Mouse (Mus musculus): ENCODE results near the gene Kdr. TPM values are rescaled to one million over a fixed set of nuclear protein-coding genes. Genes with fewer than 3 reads are reported as not detected.

Kdr gene
- polyA plus RNA-seq, 1 experiment, result 32.3 TPM

DNA sequence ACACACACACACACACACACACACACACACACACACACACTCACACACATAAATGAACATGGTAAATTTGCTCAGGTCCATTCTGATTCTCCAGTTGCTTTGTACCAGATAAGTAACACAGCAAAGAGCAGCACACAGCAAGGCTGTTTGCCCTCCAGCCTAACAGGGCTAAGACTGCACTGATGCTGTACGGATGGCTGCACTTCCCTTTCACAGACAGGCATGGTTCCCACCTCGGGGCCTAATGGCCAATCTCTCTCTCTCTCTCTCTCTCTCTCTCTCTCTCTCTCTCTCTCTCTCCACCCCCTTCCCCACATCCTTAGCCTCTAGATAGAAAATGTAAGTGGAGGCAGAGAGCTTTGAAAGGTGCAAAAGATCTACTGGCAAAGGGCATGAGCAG, 27.4 kb downstream of the Kdr start:
- no peak overlapping the region for H3K27ac ChIP-seq (ENCODE audit: insufficient read depth, low read depth, low read length)
- 38% methylated on average over 2 of the region's 2 CpGs for WGBS
- no peaks in the 10 kb centered on the region for H3K27me3 ChIP-seq (replicated peaks; ENCODE audit: control insufficient read depth, insufficient read depth, low read length)
- no peak for DNase-seq
- H3K4me3 ChIP-seq (ENCODE audit: insufficient read depth, low read depth, low read length), result no peak overlapping the region
- no peaks in the 10 kb centered on the region for H3K4me1 ChIP-seq (ENCODE audit: control insufficient read depth, insufficient read depth, low read length)
- TF ChIP-seq POLR2A (IDR thresholded peaks at IDR 0.05; ENCODE audit: low read depth, low read length) (no peak), CTCF (conservative IDR thresholded peaks at IDR 0.05; ENCODE audit: insufficient read depth, insufficient read length, low read depth, low read length) (no peak)
- H3K36me3 ChIP-seq (ENCODE audit: control insufficient read depth, insufficient read depth, low read length), result no peaks in the 10 kb centered on the region; the same call in none of the 2 replicates

DNA sequence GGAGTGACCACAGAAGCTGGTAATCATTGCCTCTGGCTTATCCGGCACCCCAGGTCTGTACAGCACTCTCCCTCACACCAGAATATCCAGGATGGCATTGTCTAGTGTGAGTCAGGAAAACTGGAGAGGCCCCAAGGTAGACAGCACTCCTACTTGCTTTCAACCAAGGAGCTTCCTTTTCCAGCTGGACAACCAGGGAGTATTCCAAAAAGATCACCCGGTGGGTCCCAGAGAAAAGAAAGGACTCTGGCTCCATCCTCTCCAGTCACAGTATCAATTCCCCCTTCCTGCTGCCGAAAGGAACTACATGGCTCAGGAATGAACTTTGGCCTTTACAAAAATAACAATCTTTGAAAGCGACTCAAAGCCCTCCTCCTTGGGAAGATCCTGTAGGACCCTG, 32.9 kb downstream of the Kdr start:
- Histone ChIP-seq H3K4me3 (ENCODE audit: insufficient read depth, low read depth, low read length) (no peak overlapping the region), H3K4me1 (ENCODE audit: control insufficient read depth, insufficient read depth, low read length) (no peaks in the 10 kb centered on the region), H3K36me3 (ENCODE audit: control insufficient read depth, insufficient read depth, low read length) (no peaks in the 10 kb centered on the region; the same call in none of the 2 replicates), H3K27me3 (replicated peaks; ENCODE audit: control insufficient read depth, insufficient read depth, low read length) (no peaks in the 10 kb centered on the region), H3K27ac (ENCODE audit: insufficient read depth, low read depth, low read length) (peak overlapping the region; percentile 51; the same call in 1 of the 2 replicates)
- TF ChIP-seq CTCF (conservative IDR thresholded peaks at IDR 0.05; ENCODE audit: insufficient read depth, insufficient read length, low read depth, low read length) (no peak), POLR2A (IDR thresholded peaks at IDR 0.05; ENCODE audit: low read depth, low read length) (no peak)
- 35% methylated on average over 4 of the region's 4 CpGs for WGBS
- DNase-seq, result peak; percentile 50

DNA sequence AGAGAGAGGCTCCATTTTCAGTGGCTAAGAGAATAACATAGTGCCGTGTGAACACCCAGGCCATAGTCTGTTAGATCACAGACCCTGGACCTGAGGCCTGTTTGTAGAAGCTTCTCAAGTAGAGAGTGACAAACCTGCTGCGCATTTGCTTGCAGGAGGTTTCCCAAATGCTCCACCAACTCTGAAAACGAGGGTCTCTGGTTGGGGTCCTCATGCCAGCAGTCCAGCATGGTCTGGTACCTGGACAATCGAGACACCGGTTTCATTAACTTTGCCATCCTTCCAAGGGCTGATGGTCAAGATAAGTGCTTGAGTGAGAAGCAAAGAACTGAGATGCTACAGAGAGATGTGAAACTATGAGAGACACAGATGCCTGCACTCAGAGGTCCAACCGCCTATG, 35.0 kb downstream of the Kdr start:
- TF ChIP-seq POLR2A (IDR thresholded peaks at IDR 0.05; ENCODE audit: low read depth, low read length) (no peak), CTCF (conservative IDR thresholded peaks at IDR 0.05; ENCODE audit: insufficient read depth, insufficient read length, low read depth, low read length) (no peak)
- no peak overlapping the region for H3K27ac ChIP-seq (ENCODE audit: insufficient read depth, low read depth, low read length)
- DNase-seq, result no peak
- no peaks in the 10 kb centered on the region; the same call in 1 of the 2 replicates for H3K36me3 ChIP-seq (ENCODE audit: control insufficient read depth, insufficient read depth, low read length)
- no peaks in the 10 kb centered on the region for H3K4me1 ChIP-seq (ENCODE audit: control insufficient read depth, insufficient read depth, low read length)
- H3K4me3 ChIP-seq (ENCODE audit: insufficient read depth, low read depth, low read length), result no peak overlapping the region
- no peaks in the 10 kb centered on the region for H3K27me3 ChIP-seq (replicated peaks; ENCODE audit: control insufficient read depth, insufficient read depth, low read length)
- 94% methylated on average over 6 of the region's 6 CpGs for WGBS

DNA sequence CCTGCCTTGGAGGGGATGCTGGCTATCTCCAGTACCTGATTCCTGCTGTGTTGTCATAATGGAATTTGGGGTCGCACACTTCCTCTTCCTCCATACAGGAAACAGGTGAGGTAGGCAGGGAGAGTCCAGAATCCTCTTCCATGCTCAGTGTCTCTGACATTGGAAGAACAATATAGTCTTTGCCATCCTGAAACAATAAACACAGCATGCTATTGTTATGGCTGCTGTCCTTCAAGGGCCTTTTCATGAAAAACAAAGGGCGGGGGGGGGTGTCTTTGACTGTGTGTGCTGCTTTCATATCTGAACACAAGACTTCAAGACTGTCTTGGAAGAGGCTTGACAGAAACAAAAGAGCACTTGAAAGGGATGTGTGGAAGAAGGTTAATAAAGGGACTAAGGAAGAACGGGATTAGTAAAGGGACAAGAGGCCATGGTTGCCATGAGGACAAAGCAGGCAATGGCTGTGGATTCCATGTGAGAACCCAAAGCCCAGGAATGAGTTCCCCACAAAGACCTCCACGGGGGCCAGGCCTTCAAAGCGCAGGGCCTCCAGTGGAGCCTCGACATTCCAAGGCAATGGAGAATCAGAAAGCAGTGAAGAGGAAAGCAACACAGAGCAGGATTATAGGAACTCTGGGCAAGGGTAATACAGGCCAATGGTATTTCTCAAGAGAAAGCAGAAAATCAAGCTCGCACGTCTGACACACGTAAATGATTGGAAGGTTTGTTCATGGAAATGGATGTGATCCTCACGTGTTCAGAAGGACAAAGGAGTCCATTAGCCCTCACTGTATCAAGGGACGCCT, 36.3 kb downstream of the Kdr start:
- Histone ChIP-seq H3K4me3 (ENCODE audit: insufficient read depth, low read depth, low read length) (no peak overlapping the region), H3K27ac (ENCODE audit: insufficient read depth, low read depth, low read length) (no peak overlapping the region), H3K27me3 (replicated peaks; ENCODE audit: control insufficient read depth, insufficient read depth, low read length) (no peaks in the 10 kb centered on the region), H3K36me3 (ENCODE audit: control insufficient read depth, insufficient read depth, low read length) (no peaks in the 10 kb centered on the region; the same call in 1 of the 2 replicates), H3K4me1 (ENCODE audit: control insufficient read depth, insufficient read depth, low read length) (no peaks in the 10 kb centered on the region)
- DNase-seq, result no peak
- TF ChIP-seq CTCF (conservative IDR thresholded peaks at IDR 0.05; ENCODE audit: insufficient read depth, insufficient read length, low read depth, low read length), result no peak
- TF ChIP-seq POLR2A (IDR thresholded peaks at IDR 0.05; ENCODE audit: low read depth, low read length), result no peak
- 82% methylated on average over 11 of the region's 11 CpGs for WGBS

DNA sequence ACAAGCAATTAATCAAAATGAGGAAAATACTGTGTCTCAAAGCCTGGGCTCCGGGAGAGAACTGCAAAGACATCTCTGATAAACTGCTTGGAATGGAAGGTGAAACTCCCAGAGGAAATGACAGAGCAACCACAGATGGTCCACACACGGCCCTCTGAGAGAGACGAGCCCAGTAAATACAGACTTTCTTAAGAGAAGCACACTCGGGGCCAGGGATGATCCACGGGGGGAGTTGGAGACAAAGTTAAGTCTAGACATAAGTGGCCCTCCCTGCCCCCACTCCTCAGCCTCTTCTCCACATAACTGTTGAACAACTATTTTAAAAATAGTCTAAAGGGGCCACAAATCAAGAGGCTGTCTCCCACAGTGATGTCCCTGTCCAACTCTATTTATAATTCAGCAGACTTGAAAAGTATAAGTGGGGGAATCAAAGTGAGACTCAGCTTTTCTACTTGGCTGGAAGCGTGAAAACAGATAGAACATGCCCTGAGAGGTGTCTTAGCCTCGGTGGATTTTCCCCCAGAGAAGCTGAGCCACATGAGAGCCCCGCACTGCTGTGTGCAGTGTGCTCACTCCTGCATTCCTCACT, 39.0 kb downstream of the Kdr start:
- Histone ChIP-seq H3K27me3 (replicated peaks; ENCODE audit: control insufficient read depth, insufficient read depth, low read length) (no peaks in the 10 kb centered on the region), H3K4me1 (ENCODE audit: control insufficient read depth, insufficient read depth, low read length) (no peaks in the 10 kb centered on the region), H3K4me3 (ENCODE audit: insufficient read depth, low read depth, low read length) (no peak overlapping the region), H3K36me3 (ENCODE audit: control insufficient read depth, insufficient read depth, low read length) (no peaks in the 10 kb centered on the region; the same call in 1 of the 2 replicates), H3K27ac (ENCODE audit: insufficient read depth, low read depth, low read length) (peak overlapping the region; percentile 37; the same call in 1 of the 2 replicates)
- DNase-seq, result peak; percentile 35
- 22% methylated on average over 8 of the region's 8 CpGs for WGBS
- no peak for TF ChIP-seq CTCF (conservative IDR thresholded peaks at IDR 0.05; ENCODE audit: insufficient read depth, insufficient read length, low read depth, low read length)
- TF ChIP-seq POLR2A (IDR thresholded peaks at IDR 0.05; ENCODE audit: low read depth, low read length), result no peak

DNA sequence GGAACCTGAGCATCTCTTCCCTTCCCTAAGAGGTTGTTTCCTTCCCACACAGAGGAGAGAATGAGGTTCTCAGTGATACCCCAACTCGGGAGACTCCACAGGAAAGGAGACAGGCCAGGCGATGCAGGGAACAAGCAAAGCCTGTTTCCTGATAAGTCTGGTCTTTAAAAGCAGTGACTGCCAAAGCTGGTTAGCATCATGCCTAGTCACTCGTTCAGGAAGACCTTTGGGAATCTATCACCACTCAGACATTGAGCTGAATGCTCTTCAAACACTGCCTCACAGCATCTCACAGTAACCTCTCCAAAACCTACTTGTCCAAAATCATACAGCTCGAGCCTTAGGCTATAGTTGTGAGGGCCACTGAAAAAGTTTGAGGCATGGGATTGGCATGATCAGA, 40.2 kb downstream of the Kdr start:
- no peak for DNase-seq
- WGBS, result 71% methylated on average over 4 of the region's 4 CpGs
- H3K36me3 ChIP-seq (ENCODE audit: control insufficient read depth, insufficient read depth, low read length), result no peaks in the 10 kb centered on the region
- H3K4me1 ChIP-seq (ENCODE audit: control insufficient read depth, insufficient read depth, low read length), result no peaks in the 10 kb centered on the region
- peak overlapping the region; percentile 37; the same call in 1 of the 2 replicates for H3K27ac ChIP-seq (ENCODE audit: insufficient read depth, low read depth, low read length)
- H3K4me3 ChIP-seq (ENCODE audit: insufficient read depth, low read depth, low read length), result no peak overlapping the region
- no peaks in the 10 kb centered on the region for H3K27me3 ChIP-seq (replicated peaks; ENCODE audit: control insufficient read depth, insufficient read depth, low read length)
- no peak for TF ChIP-seq POLR2A (IDR thresholded peaks at IDR 0.05; ENCODE audit: low read depth, low read length)
- TF ChIP-seq CTCF (conservative IDR thresholded peaks at IDR 0.05; ENCODE audit: insufficient read depth, insufficient read length, low read depth, low read length), result no peak

DNA sequence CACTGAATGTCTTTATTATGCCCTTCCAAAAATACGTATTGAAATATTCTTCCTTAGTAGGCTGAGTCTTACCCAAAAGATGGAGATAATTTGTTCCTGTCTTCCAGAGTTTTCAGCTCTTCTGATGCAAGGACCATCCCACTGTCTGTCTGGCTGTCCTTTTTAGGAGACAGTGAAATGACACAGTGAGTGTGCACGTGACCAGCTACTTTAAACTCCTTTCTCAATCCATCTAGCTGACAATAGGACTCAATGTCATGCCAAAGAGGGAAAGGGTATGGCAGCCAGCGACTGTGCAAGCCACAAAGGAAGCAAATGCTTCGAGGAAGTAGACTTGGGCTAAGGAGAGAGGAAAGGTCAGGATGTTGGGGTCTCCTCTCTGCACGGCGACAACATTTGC, 42.0 kb downstream of the Kdr start:
- H3K4me3 ChIP-seq (ENCODE audit: insufficient read depth, low read depth, low read length), result no peak overlapping the region
- no peaks in the 10 kb centered on the region for H3K27me3 ChIP-seq (replicated peaks; ENCODE audit: control insufficient read depth, insufficient read depth, low read length)
- TF ChIP-seq CTCF (conservative IDR thresholded peaks at IDR 0.05; ENCODE audit: insufficient read depth, insufficient read length, low read depth, low read length) (no peak), POLR2A (IDR thresholded peaks at IDR 0.05; ENCODE audit: low read depth, low read length) (no peak)
- no peaks in the 10 kb centered on the region for H3K36me3 ChIP-seq (ENCODE audit: control insufficient read depth, insufficient read depth, low read length)
- H3K27ac ChIP-seq (ENCODE audit: insufficient read depth, low read depth, low read length), result no peak overlapping the region
- no peaks in the 10 kb centered on the region for H3K4me1 ChIP-seq (ENCODE audit: control insufficient read depth, insufficient read depth, low read length)
- no peak for DNase-seq
- 69% methylated on average over 6 of the region's 6 CpGs for WGBS

Data from kidney, adult 2 months (tissue).